Mouse (Mus musculus): ENCODE measurements around the gene Cd4.
"Not testable (repeated sequence)": the region's sequence is repeated elsewhere in the genome, so short reads cannot be mapped to it uniquely, and the experiment has no call there.

Cd4 gene

DNA sequence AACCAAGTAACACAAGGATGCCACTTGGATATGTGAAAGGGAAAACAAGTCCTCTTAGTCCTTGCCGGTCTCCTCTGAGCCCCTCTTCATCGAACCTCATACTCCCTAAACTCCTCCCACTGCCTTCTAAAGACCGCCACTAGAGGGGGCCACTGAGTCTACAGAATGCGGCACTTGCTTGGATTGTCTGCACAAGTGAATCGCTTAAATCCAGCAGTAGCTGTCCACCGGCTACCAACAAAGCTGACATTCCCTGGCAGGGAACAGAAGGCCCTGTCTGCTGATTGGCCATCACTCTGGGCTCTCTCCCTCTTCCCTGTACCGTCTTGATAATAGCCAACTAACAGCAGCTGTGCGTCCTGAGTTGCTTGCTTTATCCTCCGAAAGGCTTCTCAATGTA lies 40.7 kb downstream of the Cd4 start:
- DNase-seq (ENCODE audit: low read depth) = peak; percentile 85

DNA sequence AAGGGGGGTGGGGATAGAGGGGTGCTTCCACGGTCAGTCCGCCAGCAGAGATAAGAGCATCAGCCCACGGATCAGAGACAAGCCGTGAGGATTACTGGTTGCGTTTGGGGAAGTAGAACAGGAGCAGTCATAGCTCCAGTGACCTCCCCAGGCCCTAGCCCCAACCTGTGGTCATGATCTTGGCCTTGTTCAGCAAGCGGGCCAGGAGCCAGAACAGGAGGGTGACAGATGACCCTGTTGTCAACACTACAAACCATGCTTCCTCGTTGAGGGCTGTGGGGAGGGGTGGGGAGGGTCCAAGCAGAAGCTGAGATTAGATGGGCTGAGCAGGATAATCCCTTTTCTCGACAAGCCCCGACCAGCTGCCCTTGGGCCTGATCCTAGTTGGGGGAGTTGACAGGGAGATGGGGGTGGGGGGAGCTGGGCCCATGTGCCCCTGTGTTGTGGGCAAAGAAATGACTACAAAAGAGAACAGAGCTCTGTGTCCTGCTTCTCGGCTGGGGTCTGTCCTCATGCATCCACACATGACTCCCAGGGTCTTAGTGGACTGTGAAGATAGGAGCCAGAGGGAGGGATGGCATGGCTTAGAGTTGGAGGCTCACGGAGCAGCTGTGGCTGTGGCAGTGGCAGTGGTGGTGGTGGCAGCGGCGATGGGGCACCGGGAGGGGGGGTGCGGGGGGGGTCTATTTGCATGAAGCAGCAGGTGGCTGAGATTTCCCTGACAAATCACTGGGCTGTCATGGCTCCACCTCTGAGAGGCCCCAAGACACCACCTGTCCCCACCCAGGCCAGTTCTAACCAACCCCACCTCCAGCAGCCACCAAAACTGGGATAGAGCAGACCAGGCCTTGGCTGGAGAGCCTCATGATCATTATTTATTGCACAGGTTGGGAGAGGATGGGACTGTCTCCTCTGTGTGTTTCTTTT lies 47.5 kb downstream of the Cd4 start, which contains the start of gene Gnb3:
Gene Gnb3 (minus strand): TSS at position 35 of the 927 bp plus-strand sequence.
- DNase-seq (ENCODE audit: low read depth) = peak; percentile 57

DNA sequence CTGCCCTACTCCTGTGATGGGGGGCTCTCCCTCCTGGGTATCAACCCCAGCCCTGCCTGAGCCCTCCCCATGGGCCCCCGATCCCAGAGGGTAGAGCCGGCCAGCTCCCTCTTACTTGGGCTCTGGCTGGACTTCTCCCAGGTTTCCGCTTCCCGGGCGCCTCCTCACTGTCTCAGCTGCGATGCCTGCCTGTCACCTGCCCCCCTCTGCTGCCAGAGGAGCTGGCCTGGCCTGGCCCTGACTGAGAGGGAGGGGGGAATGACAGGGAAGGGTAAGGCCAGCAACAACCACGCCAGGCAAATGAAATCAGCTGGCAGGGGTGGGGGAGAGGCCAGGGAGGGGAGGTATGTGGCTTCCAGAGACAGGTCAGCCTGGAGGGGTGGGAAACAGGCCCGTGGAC lies 48.2 kb downstream of the Cd4 start:
- peak; percentile 14 for DNase-seq (ENCODE audit: low read depth)

DNA sequence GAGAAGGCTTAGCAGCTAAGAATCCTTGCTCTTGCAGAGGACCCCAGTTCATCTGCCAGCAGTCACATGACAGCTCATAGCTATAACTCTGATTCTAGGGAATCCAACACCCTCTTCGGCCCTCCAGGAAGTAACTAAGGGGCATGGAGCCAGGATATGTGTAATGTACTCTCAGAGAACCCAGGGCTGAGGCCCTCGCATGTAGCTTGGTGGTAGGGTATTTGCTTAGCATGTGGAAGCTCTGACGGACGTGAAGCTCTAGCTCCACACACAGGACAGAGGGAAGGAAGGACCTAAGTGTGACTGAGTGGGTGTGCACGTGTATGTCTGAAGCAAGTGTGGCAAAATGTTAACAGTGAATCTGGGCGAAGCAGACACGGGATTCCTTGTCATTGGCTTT lies 51.6 kb downstream of the Cd4 start:
- DNase-seq (ENCODE audit: low read depth) = no peak

DNA sequence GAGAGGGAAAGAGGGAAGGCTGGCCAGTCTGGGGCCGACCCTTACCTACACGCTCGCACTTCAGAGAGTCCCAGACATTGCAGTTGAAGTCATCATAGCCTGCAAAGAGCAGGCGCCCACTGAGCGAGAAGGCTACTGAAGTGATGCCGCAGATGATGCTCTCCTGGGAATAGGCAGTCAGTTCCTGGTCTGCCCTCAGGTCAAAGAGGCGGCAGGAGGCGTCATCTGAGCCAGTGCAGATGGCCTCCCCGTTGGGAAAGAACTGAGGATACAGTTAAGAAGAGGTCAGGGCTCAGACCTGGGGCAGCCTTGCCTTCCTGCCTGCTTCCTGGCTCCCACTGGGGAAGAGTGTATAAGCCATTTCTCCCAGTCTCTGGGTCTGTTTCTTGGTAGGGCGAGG lies 52.5 kb downstream of the Cd4 start:
- DNase-seq (ENCODE audit: low read depth) = no peak

DNA sequence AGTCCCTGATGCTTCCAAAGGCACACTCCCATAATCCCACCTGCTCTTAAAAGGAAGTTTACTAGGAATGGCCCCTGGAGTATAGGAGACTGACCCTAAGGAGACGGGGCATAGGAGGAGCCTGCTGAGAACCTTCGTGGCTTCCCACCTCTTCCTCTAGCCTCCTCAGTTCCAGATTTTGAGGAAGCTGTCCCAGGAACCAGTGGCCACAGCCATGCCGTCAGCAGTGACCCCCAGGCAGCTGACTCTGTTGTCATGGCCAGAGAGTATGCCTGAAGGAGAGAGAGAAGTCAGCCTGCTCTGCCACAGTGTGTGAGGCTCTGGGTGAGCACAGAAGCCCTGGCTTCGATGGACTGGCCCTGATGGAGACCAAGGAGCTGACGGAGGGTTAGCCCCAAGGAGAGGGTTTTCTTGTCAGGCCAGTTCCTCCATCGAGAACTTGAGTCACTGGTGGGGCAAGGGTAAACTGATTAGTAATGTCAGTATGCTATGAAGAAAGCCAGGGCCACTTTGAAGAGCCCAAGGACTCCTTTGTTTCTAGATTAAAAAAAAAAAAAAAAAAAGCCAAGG lies 53.4 kb downstream of the Cd4 start:
- peak; percentile 28 for DNase-seq (ENCODE audit: low read depth)

DNA sequence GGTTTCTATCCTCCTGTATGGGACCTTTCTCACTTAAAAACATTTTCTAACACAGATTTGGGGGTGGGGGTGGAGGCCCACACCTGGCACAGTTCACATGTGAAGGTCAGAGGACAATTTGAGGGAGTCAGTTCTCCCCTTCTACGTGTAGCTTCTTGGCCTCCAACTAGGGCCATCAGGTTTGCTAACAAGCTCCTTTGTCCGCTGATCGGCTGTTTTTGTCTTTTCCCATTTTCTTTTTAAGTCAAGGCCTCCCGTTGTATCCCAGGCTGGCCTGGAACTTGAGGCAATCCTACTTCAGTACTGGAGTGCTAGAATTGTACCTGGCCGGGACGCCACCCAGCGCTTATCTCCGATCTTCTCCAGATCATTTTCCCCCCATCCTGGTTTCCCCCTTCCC lies 56.4 kb downstream of the Cd4 start:
- DNase-seq (ENCODE audit: low read depth) = no peak

DNA sequence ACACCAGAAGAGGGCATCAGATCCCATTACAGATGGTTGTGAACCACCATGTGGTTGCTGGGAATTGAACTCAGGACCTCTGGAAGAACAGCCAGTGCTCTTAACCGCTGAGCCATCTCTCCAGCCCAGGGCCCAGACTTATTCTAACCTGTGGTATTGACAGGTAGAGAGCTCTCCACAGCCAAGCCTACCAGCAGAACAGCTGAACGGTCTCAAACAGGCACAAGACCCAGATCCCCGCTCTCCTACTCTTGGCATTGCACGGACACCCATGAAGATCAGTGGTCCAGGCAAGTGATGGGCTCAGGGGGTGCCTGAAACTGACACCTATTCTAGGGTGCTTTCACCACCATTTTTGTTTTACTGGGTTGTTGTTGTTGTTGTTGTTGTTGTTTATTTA lies 56.8 kb downstream of the Cd4 start:
- DNase-seq (ENCODE audit: low read depth) = not testable (repeated sequence)

DNA sequence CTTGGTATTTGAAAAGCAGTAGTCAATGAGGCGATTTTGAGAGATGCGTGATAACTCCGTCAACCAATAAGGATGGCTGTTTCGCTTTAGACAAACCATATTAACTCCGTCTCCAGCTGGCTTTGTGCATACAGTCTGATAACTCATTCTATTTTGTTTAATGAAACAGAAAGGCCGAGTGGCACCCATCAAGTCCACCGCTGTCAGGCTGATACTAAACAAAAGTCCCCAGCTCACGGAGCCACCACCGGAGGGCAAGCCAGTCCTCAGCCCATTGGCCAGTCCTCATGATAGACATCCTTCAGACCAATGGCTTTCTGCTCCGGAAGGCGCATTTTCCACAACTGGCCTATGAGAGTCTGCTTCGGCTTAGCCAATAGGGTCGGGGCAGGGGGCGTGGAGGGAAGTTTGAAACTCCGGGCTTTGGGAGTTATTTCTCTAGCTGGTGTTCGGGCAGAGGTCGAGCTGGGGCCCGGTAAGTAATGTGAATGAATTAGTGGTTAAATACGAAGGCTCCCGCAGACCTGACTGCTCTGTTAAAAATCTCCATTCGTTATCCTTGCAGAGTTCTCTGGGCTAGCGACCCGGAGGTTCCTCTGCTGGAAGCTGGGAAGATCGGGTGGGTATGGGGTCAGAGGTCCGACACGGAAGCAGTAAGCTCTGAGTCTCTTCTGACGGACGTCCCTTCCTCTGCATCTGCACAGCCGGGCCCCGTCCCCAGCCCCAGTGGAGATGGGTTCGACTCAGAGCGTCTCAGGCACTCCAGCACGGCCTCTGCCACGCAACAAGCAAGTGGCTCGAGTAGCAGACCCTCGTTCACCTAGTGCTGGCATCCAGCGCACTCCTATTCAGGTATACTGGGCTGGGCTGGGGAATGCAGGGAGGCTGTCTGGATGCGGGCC lies 58.0 kb downstream of the Cd4 start:
- peak; percentile 99 for DNase-seq (ENCODE audit: low read depth)

DNA sequence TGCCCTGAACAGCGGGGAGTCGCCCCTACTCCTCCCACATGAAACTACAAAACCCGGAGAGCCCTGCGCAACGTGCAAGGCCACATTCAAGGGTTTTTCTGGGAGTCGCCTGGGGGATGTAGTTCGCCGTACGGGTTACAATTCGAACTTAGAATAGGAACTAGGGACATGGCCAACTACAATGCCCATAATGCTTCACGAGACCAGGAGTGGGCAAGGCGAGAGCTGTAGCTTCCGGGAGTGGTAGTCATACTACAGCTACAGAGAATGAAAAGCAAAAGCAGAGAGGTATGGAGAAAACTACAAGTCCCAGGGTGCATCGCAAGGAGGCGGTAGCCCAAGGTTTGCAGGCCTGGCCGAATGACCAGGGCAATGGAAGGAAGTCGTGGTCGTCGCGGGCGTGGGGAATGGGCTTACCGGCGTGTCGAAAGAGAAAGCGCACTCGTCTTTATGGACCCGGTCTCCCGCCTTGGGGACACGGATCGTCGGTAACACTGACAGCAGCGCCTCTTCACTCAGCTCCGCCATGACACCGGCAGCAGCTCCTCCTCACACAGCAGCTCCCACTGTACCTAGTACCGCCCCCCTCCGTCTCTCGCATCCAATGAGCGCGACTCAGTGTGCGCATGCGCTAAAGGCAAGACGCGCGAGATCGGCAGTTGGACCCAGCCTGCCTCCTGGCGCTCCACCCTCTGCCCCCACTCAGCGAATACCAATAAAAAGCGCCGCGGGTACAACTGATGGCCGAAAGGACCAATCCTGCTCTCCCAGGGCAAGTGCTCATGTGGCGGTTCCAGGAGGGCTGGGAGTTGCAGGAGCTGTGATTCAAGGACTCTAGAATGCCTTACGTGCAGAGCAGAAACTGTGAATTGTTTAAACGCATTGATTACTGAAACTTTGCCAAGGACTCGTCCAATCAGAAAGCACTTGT lies 58.9 kb downstream of the Cd4 start, which contains the start of the genes Usp5 and Cdca3:
Gene Usp5 (minus strand): TSS at position 617 of the 931 bp plus-strand sequence.
Gene Cdca3 (plus strand): TSS at position 680 of the 931 bp plus-strand sequence.
- DNase-seq (ENCODE audit: low read depth) = peak; percentile 100

DNA sequence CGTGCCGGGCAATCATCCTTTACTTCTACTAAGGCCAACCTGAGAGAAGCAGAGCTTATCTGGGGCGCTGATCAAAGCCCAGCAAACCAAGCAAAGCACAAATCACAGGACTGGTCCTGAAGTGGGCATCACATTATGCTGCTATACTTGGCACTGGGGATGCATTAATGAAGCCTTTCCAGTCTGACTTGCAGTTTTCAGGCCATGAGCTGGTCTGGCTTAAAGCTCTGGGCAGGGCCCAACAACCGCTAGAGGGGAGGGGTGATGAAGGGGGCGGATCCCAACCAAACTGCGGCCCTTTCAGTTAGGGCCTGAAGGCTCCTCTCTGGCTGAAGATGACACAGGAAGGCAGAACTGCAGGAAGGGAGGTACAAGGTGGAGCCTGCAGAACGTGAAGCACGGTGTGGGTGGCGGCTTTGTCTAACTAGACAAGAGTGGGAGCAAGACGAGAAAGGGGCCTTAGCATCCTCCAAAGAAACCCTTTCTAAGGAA lies 59.9 kb downstream of the Cd4 start:
- DNase-seq (ENCODE audit: low read depth) = peak; percentile 93

DNA sequence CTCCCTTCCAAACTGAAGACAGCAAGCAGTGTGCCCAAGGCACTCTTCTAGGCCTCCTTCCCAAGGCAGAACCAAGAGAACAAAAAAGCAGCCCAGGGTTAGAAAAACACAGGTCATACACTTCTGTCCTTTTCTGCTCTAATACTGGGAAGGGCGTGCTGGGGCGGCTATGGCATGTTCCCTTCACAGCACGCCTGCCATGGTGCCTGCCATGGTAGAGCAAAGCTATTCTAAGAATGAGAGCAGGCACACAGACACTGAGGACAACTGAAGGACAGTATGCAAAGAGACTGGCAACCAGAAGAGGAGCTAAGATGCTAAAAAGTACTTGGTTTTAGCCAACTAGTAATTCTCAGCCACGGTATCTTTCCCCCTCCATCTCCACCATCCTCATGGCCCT lies 66.0 kb downstream of the Cd4 start:
- no peak for DNase-seq (ENCODE audit: low read depth)

DNA sequence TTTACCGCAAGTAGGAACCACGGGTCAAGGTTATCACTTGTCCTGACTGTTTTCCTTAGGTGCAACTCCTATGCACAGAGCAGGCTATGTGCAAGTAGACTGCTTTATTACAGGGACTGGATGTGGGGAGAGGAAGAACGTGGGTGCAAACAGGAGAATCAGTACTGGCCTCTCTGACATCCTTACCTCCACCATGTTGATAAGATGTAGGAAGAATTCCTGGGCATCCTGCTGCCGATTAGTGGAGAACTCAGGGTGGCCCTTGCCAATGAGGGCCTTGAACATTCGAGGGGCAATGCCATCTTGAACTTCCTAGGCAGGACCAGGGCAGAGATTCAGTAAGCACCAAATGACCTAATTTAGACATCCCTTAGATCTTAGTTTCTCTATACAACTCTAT lies 67.1 kb downstream of the Cd4 start:
- no peak for DNase-seq (ENCODE audit: low read depth)

DNA sequence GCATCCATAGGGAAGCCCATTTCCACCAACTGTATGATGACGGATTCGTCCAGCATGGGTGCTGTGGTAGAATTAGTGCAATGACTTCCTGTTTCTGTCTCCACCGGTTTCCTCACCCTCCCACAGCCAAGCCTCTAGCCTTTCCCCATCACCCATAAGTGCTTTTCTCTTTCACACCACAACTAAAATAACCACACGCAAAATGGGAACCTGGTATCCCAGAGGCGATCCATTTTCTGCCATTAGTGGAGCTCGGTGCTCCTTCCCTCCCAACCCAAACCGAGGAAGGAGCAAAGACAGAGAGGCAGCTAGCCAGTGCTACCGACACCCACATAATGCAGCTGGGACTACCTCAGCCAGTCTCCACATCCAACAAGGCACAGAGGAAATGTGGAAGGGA lies 70.0 kb downstream of the Cd4 start:
- peak; percentile 58 for DNase-seq (ENCODE audit: low read depth)

DNA sequence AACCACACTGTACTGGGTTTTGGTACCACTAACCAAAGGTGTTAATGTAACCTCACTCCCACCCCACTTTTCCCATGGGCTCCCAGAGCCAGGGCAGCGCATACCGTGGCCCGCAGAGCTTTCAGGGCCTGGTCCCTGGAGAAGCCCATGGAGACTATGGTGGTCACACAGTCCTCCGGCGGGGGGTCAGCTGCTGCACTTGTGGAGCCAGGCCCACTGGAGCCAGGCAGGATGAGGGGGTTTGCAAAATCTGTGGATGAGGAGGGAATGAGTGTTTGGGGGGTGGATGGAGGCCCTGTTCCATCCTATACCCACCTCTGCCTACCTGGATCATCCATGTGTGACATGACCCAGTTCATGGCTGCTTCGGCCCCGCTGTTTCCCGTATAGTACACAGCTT lies 70.5 kb downstream of the Cd4 start:
- no peak for DNase-seq (ENCODE audit: low read depth)

DNA sequence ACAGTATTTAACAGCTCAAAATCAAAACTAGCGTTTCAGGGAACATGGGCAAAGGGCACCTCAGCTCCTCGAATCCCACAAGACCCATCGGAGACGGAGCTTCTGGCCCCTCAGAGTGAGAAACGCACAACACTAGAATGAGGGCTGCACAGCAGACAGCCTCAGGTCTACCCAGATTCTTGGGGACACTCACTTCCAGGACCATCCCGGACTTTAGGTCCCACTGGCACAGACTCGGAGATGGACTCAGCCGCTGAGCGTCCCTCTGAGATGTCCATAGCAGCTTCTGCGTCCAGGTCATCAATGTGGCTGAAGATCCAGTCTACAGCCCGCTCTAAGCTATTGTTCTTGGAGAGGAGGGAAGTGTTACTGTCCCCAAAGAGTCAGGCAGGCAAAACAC lies 70.9 kb downstream of the Cd4 start:
- no peak for DNase-seq (ENCODE audit: low read depth)

DNA sequence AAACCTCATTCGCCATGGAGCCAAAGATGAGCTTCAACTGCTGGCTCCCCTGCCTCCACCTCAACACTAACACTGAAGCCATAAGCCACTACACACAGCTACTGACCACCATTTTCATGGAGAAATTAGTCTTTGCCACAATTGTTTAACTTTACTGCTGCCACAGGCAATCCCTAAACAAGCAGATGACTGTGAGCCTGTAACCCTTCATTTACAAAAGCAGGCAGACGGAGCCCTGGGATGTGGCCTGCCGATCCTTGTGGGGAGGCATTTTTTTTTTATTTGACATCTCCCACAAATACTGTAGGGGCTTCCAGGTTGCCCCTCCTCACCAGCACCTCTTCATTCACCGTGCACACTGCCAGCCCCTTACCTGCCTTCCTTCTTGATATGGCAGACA lies 71.4 kb downstream of the Cd4 start:
- DNase-seq (ENCODE audit: low read depth) = no peak

DNA sequence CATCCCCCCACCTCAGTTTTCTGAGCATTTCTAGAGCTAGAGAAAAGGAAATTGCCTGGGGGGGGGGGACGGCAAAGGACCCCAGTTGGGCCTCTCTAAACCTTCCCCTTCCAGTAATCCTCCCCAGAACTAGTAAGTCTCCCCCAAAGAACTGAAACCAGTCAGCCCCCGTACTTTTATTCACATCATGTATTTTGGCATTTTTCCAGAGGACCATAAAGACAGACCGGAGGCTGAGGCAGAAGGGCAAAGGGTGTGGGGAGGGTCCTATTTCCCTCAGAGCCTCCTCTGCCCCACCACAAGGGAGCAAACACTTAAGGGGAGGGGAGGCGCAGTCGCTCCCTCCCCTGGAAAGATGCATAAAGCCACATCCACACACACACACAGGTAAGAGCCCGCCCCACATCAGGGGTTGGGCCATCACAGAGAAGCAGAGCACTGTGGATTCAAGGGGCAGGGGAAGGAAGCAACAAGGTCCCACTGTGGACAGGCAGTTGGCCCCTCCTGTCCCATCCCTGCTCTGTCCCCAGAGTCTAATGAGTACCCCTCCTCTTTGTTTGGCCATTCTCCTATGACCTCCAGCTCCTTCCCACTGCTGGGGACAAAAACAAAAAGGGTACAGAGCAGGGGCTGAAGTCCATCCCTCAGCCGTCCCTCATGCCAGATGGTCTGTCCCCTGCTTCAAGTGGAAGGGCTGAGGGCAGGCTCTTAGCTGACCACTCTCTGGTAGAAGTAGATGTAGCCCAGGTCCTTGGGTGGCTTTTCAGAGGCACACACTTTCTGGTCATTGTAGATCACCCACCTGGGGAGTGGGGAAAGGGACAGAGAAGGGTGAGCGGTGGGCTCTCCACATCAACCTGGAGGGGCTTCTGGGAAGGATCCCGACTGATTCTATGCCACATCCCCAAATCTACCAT lies 72.9 kb downstream of the Cd4 start:
- DNase-seq (ENCODE audit: low read depth) = no peak
